Mouse (Mus musculus) hindbrain, embryonic 16.5 days (tissue): ENCODE results near the gene Kdm1b. TPM values are rescaled to one million over a fixed set of nuclear protein-coding genes. Genes with fewer than 3 reads are reported as not detected.

ENCODE experiments used
- ATAC-seq: fragments of 200-750 bp; cut with Nextera tagmentation; 2 replicates; pipeline ENCODE4 v1.8.0; 2017; ENCODE audit warnings: moderate TSS enrichment, moderate library complexity
- H3K27ac ChIP-seq: fragments of 300-500 bp; sonication (generic); 2 replicates; pipeline ENCODE4 v1.5.1; 2014; ENCODE audit warnings: low read depth, mild to moderate bottlenecking, control low read depth, low read length, moderate library complexity
- H3K27me3 ChIP-seq: fragments of 300-500 bp; sonication (generic); replicated peaks from 2 replicates; pipeline ENCODE4 v1.6.1; 2014; ENCODE audit warnings: low read length; ENCODE audit not compliant: control insufficient read depth, insufficient read depth
- H3K36me3 ChIP-seq: fragments of 300-500 bp; sonication (generic); 2 replicates; pipeline ENCODE4 v1.6.1; 2014; ENCODE audit warnings: mild to moderate bottlenecking, low read length, moderate library complexity, mixed read lengths; ENCODE audit not compliant: control insufficient read depth, insufficient read depth
- H3K4me1 ChIP-seq: fragments of 300-500 bp; sonication (generic); 2 replicates; pipeline ENCODE4 v1.6.1; 2014; ENCODE audit warnings: low read depth, low read length; ENCODE audit not compliant: control insufficient read depth, insufficient read depth
- H3K4me2 ChIP-seq: fragments of 300-500 bp; sonication (generic); 2 replicates; pipeline ENCODE4 v1.6.1; 2014; ENCODE audit warnings: mild to moderate bottlenecking, low read length, control low read depth, moderate library complexity
- H3K4me3 ChIP-seq: fragments of 300-500 bp; sonication (generic); 2 replicates; pipeline ENCODE4 v1.5.1; 2014; ENCODE audit warnings: mild to moderate bottlenecking, low read length, control low read depth, moderate library complexity
- H3K9ac ChIP-seq: fragments of 300-500 bp; sonication (generic); 2 replicates; pipeline ENCODE4 v1.6.1; 2014; ENCODE audit warnings: low read depth, mild to moderate bottlenecking, control low read depth, low read length, moderate library complexity
- H3K9me3 ChIP-seq: fragments of 300-500 bp; sonication (generic); 2 replicates; pipeline ENCODE4 v1.6.1; 2014; ENCODE audit warnings: mild to moderate bottlenecking, low read length, moderate library complexity; ENCODE audit not compliant: control insufficient read depth
- WGBS: fragments of 180-500 bp; shearing (Covaris S2); extraction: QIAGEN DNeasy Blood & Tissue Kit; methylation state at CpG from one replicate; pipeline ENCODE4 v1.1.7; 2014; 5-methylcytosine and 5-hydroxymethylcytosine counted together
- polyA plus RNA-seq: library from polyadenylated mRNA; unstranded; fragments of >200 nt; fragmentation: Nextera tagmentation; extraction: Ambion mirVana; gene quantifications from 2 replicates; pipeline ENCODE4 v1.2.1, GENCODE M21; 2015

The Kdm1b gene
- polyA plus RNA-seq, 1 experiment from 2014 or later, result 17.5 TPM

GRCm38 (mm10) chr13:47071871-47072270, 28.6 kb downstream of the Kdm1b start:
- ATAC-seq, result no peak
- no peaks in the 10 kb centered on the region for H3K9me3 ChIP-seq
- peaks cover 18% of the 10 kb centered on the region for H3K36me3 ChIP-seq
- 95% methylated on average over 13 of the region's 13 CpGs for WGBS
- H3K4me3 ChIP-seq, result no peak overlapping the region
- no peak overlapping the region for H3K9ac ChIP-seq
- H3K27ac ChIP-seq, result no peak overlapping the region
- no peak overlapping the region for H3K4me2 ChIP-seq
- H3K4me1 ChIP-seq, result no peaks in the 10 kb centered on the region
- H3K27me3 ChIP-seq, result no peaks in the 10 kb centered on the region

GRCm38 (mm10) chr13:47072484-47072883, 29.2 kb downstream of the Kdm1b start:
- 85% methylated on average over 5 of the region's 5 CpGs for WGBS
- peaks cover 18% of the 10 kb centered on the region for H3K36me3 ChIP-seq
- H3K4me1 ChIP-seq, result no peaks in the 10 kb centered on the region
- no peak overlapping the region for H3K4me2 ChIP-seq
- no peak overlapping the region for H3K4me3 ChIP-seq
- no peaks in the 10 kb centered on the region for H3K27me3 ChIP-seq
- H3K27ac ChIP-seq, result no peak overlapping the region
- no peaks in the 10 kb centered on the region for H3K9me3 ChIP-seq
- H3K9ac ChIP-seq, result no peak overlapping the region
- no peak for ATAC-seq

- Histone ChIP-seq H3K27me3 (no peaks in the 10 kb centered on the region), H3K36me3 (peaks cover 32% of the 10 kb centered on the region), H3K9ac (no peak overlapping the region), H3K27ac (no peak overlapping the region), H3K4me2 (no peak overlapping the region), H3K9me3 (no peaks in the 10 kb centered on the region), H3K4me1 (no peaks in the 10 kb centered on the region), H3K4me3 (no peak overlapping the region)
- ATAC-seq, result no peak
- 96% methylated on average over 5 of the region's 5 CpGs for WGBS
Measured at GRCm38 (mm10) chr13:47076156-47076555, 32.9 kb downstream of the Kdm1b start.

GRCm38 (mm10) chr13:47077367-47077766, 34.1 kb downstream of the Kdm1b start:
- H3K36me3 ChIP-seq, result peaks cover 36% of the 10 kb centered on the region
- ATAC-seq, result no peak

GRCm38 (mm10) chr13:47078799-47079198, 35.5 kb downstream of the Kdm1b start:
- WGBS, result 77% methylated on average over 5 of the region's 5 CpGs
- no peaks in the 10 kb centered on the region for H3K27me3 ChIP-seq
- no peak for ATAC-seq

More at GRCm38 (mm10) chr13:47077367-47077766, 34.1 kb downstream of the Kdm1b start:
- H3K27ac ChIP-seq, result no peak overlapping the region
- no peak overlapping the region for H3K9ac ChIP-seq
- H3K4me2 ChIP-seq, result no peak overlapping the region
- no peaks in the 10 kb centered on the region for H3K4me1 ChIP-seq
- H3K9me3 ChIP-seq, result no peaks in the 10 kb centered on the region
- H3K27me3 ChIP-seq, result no peaks in the 10 kb centered on the region
- no peak overlapping the region for H3K4me3 ChIP-seq

GRCm38 (mm10) chr13:47080905-47081505, 37.7 kb downstream of the Kdm1b start:
- ATAC-seq, result no peak
- Histone ChIP-seq H3K4me2 (no peak overlapping the region), H3K4me1 (no peaks in the 10 kb centered on the region), H3K27me3 (no peaks in the 10 kb centered on the region), H3K9me3 (no peaks in the 10 kb centered on the region), H3K27ac (no peak overlapping the region), H3K4me3 (no peak overlapping the region), H3K36me3 (peaks cover 31% of the 10 kb centered on the region), H3K9ac (no peak overlapping the region)
- 86% methylated on average over 4 of the region's 4 CpGs for WGBS

More at GRCm38 (mm10) chr13:47078799-47079198, 35.5 kb downstream of the Kdm1b start:
- Histone ChIP-seq H3K9ac (no peak overlapping the region), H3K27ac (no peak overlapping the region), H3K4me2 (no peak overlapping the region), H3K36me3 (peaks cover 34% of the 10 kb centered on the region), H3K9me3 (no peaks in the 10 kb centered on the region), H3K4me1 (no peaks in the 10 kb centered on the region), H3K4me3 (no peak overlapping the region)

GRCm38 (mm10) chr13:47088433-47088832, 45.1 kb downstream of the Kdm1b start:
- no peaks in the 10 kb centered on the region for H3K9me3 ChIP-seq
- no peaks in the 10 kb centered on the region for H3K27me3 ChIP-seq
- H3K27ac ChIP-seq, result no peak overlapping the region
- 84% methylated on average over 1 of the region's 1 CpGs for WGBS
- H3K36me3 ChIP-seq, result peaks cover 8% of the 10 kb centered on the region
- no peak for ATAC-seq
- H3K4me2 ChIP-seq, result no peak overlapping the region
- no peak overlapping the region for H3K4me3 ChIP-seq
- H3K9ac ChIP-seq, result no peak overlapping the region
- no peaks in the 10 kb centered on the region for H3K4me1 ChIP-seq

- no peaks in the 10 kb centered on the region for H3K4me1 ChIP-seq
- H3K27me3 ChIP-seq, result no peaks in the 10 kb centered on the region
- ATAC-seq, result no peak
- H3K9me3 ChIP-seq, result no peaks in the 10 kb centered on the region
- WGBS, result 93% methylated on average over 2 of the region's 2 CpGs
- no peak overlapping the region for H3K9ac ChIP-seq
- H3K4me2 ChIP-seq, result no peak overlapping the region
- no peak overlapping the region for H3K27ac ChIP-seq
- peaks cover 8% of the 10 kb centered on the region for H3K36me3 ChIP-seq
- H3K4me3 ChIP-seq, result no peak overlapping the region
Measured at GRCm38 (mm10) chr13:47089271-47089670, 46.0 kb downstream of the Kdm1b start.

- Histone ChIP-seq H3K4me3 (no peak overlapping the region), H3K36me3 (no peaks in the 10 kb centered on the region; the same call in 1 of the 2 replicates), H3K4me2 (no peak overlapping the region), H3K9me3 (no peaks in the 10 kb centered on the region), H3K27me3 (no peaks in the 10 kb centered on the region), H3K9ac (no peak overlapping the region), H3K4me1 (no peaks in the 10 kb centered on the region), H3K27ac (no peak overlapping the region)
- 92% methylated on average over 2 of the region's 2 CpGs for WGBS
- ATAC-seq, result no peak
Measured at GRCm38 (mm10) chr13:47093791-47094190, 50.5 kb downstream of the Kdm1b start.
